Mouse (Mus musculus): ENCODE data around the gene Zfp580.

DNA sequence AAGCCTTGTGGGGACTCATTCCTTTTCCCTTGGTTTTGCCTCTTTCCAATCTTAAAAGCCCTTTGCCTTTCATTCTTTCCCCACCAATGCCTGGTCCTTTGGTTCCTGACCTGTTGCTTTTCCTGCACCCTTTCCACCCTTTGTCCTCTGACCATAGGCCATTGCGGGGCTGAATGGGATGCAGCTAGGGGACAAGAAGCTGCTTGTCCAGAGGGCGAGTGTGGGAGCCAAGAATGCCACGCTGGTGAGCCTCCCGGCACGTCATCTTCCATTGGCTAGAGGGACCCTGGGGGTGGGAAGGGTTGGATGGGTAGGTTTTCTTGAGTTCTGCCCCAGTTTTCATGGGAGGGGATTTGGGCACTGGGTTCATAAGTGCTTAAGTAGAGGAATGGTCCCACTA is 23.6 kb downstream of the Zfp580 start:
- no peak for TF ChIP-seq CTCF (conservative IDR thresholded peaks at IDR 0.05; ENCODE audit: low read length)
- no peak for TF ChIP-seq POU5F1 (IDR thresholded peaks at IDR 0.05; ENCODE audit: borderline replicate concordance, low read length)

All from E14TG2a.4 (cell line).